14 mouse cellular contexts compared by ENCODE assay signal in the genomic region with DNA sequence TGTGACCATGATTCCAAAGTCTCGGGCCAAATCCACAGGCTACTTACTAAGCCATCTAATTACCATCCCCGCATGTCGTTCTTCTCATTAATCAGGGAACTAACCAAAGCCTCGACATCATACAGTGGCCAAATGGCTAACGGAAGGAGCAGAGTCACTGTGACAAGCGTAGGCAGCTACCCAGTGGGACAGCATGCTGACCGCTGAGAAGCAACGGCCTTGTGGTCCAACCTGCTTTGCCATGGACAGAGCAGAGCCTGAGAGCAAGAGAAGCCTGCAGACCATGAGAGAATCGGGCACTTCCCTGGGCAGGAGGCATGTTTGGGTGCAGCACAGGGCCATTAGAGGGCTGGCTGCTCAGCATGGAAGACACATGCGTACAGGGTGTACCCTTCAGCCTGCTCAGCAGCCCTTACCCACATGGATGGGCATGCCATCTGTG.
DNase-seq lines count a peak whose midpoint lies in the region; ATAC-seq and TF ChIP-seq lines count a peak whose summit lies in the region.
"Had no signal": no experiment of that assay in that cellular context is flagged by ENCODE, and none has a peak within 500 bp of the region (broad histone marks: within the 10 kb centered on the region; RNA-seq: fewer than 3 reads in every experiment).

No protein-coding gene starts in this region.

- 82% methylated on average over 10 of the region's 10 CpGs for WGBS in forebrain, embryonic 11.5 days
- 84% methylated on average over 10 of the region's 10 CpGs for WGBS in midbrain, embryonic 14.5 days

- peak; percentile 25 to 40 for DNase-seq in layer of hippocampus, postnatal 10 days (ENCODE audit: low spot score in 2 of 2)
- DNase-seq in layer of hippocampus, adult 8-10 months (ENCODE audit: low spot score in 2 of 2): no peak
- no peak for DNase-seq in forebrain, embryonic 11.5 days (ENCODE audit: low spot score)
- DNase-seq in midbrain, embryonic 14.5 days: no peak
- DNase-seq in T-cell, adult 2 months (ENCODE audit: low spot score): no peak
- no peak for DNase-seq in gastrocnemius, adult 2 months
- DNase-seq in heart, postnatal 10 days: no peak
- DNase-seq: adrenal gland, postnatal 36 days; kidney, adult 18-20 months; liver, embryonic 13.5 days; thymus, postnatal 36 days had no signal

- H3K36me3 ChIP-seq in forebrain, embryonic 11.5 days (ENCODE audit: control insufficient read depth, insufficient read depth, low read length): no peaks in the 10 kb centered on the region
- H3K36me3 ChIP-seq in midbrain, embryonic 14.5 days (ENCODE audit: control insufficient read depth, insufficient read depth, low read length): no peaks in the 10 kb centered on the region
- H3K36me3 ChIP-seq: embryonic facial prominence, embryonic 12.5 days; liver, embryonic 13.5 days had no signal

- H3K9ac ChIP-seq in forebrain, embryonic 11.5 days (ENCODE audit: low read length): no peak overlapping the region
- H3K9ac ChIP-seq in midbrain, embryonic 14.5 days (replicated peaks; ENCODE audit: low read length): no peak overlapping the region
- H3K9ac ChIP-seq: embryonic facial prominence, embryonic 12.5 days; liver, embryonic 13.5 days had no signal

- H3K4me3 ChIP-seq in forebrain, embryonic 11.5 days (ENCODE audit: low read depth, low read length): no peak overlapping the region
- H3K4me3 ChIP-seq in midbrain, embryonic 14.5 days (replicated peaks; ENCODE audit: low read depth, low read length): no peak overlapping the region
- no peak overlapping the region for H3K4me3 ChIP-seq in gastrocnemius, adult 2 months
- H3K4me3 ChIP-seq: embryonic facial prominence, embryonic 12.5 days; liver, embryonic 13.5 days had no signal

- no peak overlapping the region for H3K4me2 ChIP-seq in forebrain, embryonic 11.5 days (ENCODE audit: low read depth, low read length, severe bottlenecking)
- H3K4me2 ChIP-seq in midbrain, embryonic 14.5 days (ENCODE audit: low read length): no peak overlapping the region
- H3K4me2 ChIP-seq: embryonic facial prominence, embryonic 12.5 days; liver, embryonic 13.5 days had no signal

- peak; percentile 96 for ATAC-seq in cerebellum, adult (ENCODE audit: insufficient number of reproducible peaks, low FRiP score, low TSS enrichment)
- 0 out of 2 replicates have a peak, but pooled peaks have one; percentile 48 for ATAC-seq in forebrain, embryonic 11.5 days (replicated peaks; ENCODE audit: low FRiP score)
- no peak for ATAC-seq in midbrain, embryonic 14.5 days (ENCODE audit: low FRiP score, low TSS enrichment)
- ATAC-seq: Patski had no signal

- no peaks in the 10 kb centered on the region for H3K27me3 ChIP-seq in forebrain, embryonic 11.5 days (ENCODE audit: control insufficient read depth, insufficient read depth, low read length)
- H3K27me3 ChIP-seq in midbrain, embryonic 14.5 days (ENCODE audit: control insufficient read depth, insufficient read depth, low read length): no peaks in the 10 kb centered on the region
- H3K27me3 ChIP-seq: embryonic facial prominence, embryonic 12.5 days; liver, embryonic 13.5 days; Patski had no signal

- no peak for TF ChIP-seq CTCF in gastrocnemius, adult 2 months (IDR thresholded peaks at IDR 0.05)

- no peak overlapping the region for H3K27ac ChIP-seq in forebrain, embryonic 11.5 days (ENCODE audit: low read depth, low read length)
- H3K27ac ChIP-seq in midbrain, embryonic 14.5 days (replicated peaks; ENCODE audit: low read depth, low read length): peak overlapping the region; percentile 60; the same call in 1 of the 2 replicates
- no peak overlapping the region for H3K27ac ChIP-seq in gastrocnemius, adult 2 months
- H3K27ac ChIP-seq: embryonic facial prominence, embryonic 12.5 days; liver, embryonic 13.5 days had no signal

- intact Hi-C loops in gastrocnemius, adult 2 months (cut with DNase I): no loop called here
- intact Hi-C loops in heart, postnatal 10 days (cut with DNase I): no loop called here

- no peaks in the 10 kb centered on the region for H3K9me3 ChIP-seq in forebrain, embryonic 11.5 days (ENCODE audit: control insufficient read depth, low read length)
- no peaks in the 10 kb centered on the region for H3K9me3 ChIP-seq in midbrain, embryonic 14.5 days (ENCODE audit: control insufficient read depth, low read length)
- H3K9me3 ChIP-seq: embryonic facial prominence, embryonic 12.5 days; liver, embryonic 13.5 days had no signal

- H3K4me1 ChIP-seq in forebrain, embryonic 11.5 days (replicated peaks; ENCODE audit: control insufficient read depth, insufficient read depth, low read length): no peaks in the 10 kb centered on the region
- peaks cover 9% of the 10 kb centered on the region for H3K4me1 ChIP-seq in midbrain, embryonic 14.5 days (ENCODE audit: control insufficient read depth, insufficient read depth, low read length)
- H3K4me1 ChIP-seq: embryonic facial prominence, embryonic 12.5 days; liver, embryonic 13.5 days had no signal

Comparison
In these comparisons a context has a peak if more than half of its experiments do, and no peak if none do; other contexts are left out.
1. DNase-seq: peak in layer of hippocampus, postnatal 10 days (2 of 2); none in layer of hippocampus, adult 8-10 months (0 of 2), forebrain, embryonic 11.5 days (single experiment), midbrain, embryonic 14.5 days (single experiment), T-cell, adult 2 months (single experiment), gastrocnemius, adult 2 months (single experiment) and heart, postnatal 10 days (0 of 2).